Mouse (Mus musculus) midbrain, embryonic 15.5 days (tissue): ENCODE data around the gene Adarb2. TPM values are rescaled to one million over a fixed set of nuclear protein-coding genes. Genes with fewer than 3 reads are reported as not detected.
A peak's percentile ranks its signal among the peaks of the same experiment; 100 is the strongest.

ENCODE experiments used
- ATAC-seq: fragments of 200-750 bp; cut with Nextera tagmentation; replicated peaks from 2 replicates; pipeline ENCODE4 v1.8.0; 2017; ENCODE audit warnings: moderate TSS enrichment
- H3K27ac ChIP-seq: fragments of 300-500 bp; sonication (generic); 2 replicates; pipeline ENCODE4 v1.5.1; 2015; ENCODE audit warnings: mild to moderate bottlenecking, inconsistent platforms
- H3K27me3 ChIP-seq: fragments of 300-500 bp; sonication (generic); replicated peaks from 2 replicates; pipeline ENCODE4 v1.6.1; 2015; ENCODE audit warnings: inconsistent platforms
- H3K36me3 ChIP-seq: fragments of 300-500 bp; sonication (generic); replicated peaks from 2 replicates; pipeline ENCODE4 v1.6.1; 2015; ENCODE audit warnings: inconsistent platforms
- H3K4me1 ChIP-seq: fragments of 300-500 bp; sonication (generic); 2 replicates; pipeline ENCODE4 v1.6.1; 2015; ENCODE audit warnings: inconsistent platforms
- H3K4me2 ChIP-seq: fragments of 300-500 bp; sonication (generic); 2 replicates; pipeline ENCODE4 v1.6.1; 2015; ENCODE audit warnings: inconsistent platforms, mild to moderate bottlenecking, moderate library complexity
- H3K4me3 ChIP-seq: fragments of 300-500 bp; sonication (generic); 2 replicates; pipeline ENCODE4 v1.5.1; 2015; ENCODE audit warnings: mild to moderate bottlenecking, inconsistent platforms
- H3K9ac ChIP-seq: fragments of 300-500 bp; sonication (generic); 2 replicates; pipeline ENCODE4 v1.6.1; 2015; ENCODE audit warnings: mild to moderate bottlenecking, inconsistent platforms
- H3K9me3 ChIP-seq: fragments of 300-500 bp; sonication (generic); 2 replicates; pipeline ENCODE4 v1.6.1; 2016; ENCODE audit warnings: inconsistent platforms
- WGBS: fragments of 180-500 bp; shearing (Covaris S2); methylation state at CpG from one replicate; pipeline ENCODE4 v1.1.7; 2015; ENCODE audit warnings: mixed read lengths; 5-methylcytosine and 5-hydroxymethylcytosine counted together
- polyA plus RNA-seq: library from polyadenylated mRNA; unstranded; fragments of >200 nt; fragmentation: Nextera tagmentation; extraction: Ambion mirVana; gene quantifications from 2 replicates; pipeline ENCODE4 v1.2.1, GENCODE M21; 2015

Gene Adarb2
- polyA plus RNA-seq, 1 experiment from 2014 or later, result 39.3 TPM

DNA sequence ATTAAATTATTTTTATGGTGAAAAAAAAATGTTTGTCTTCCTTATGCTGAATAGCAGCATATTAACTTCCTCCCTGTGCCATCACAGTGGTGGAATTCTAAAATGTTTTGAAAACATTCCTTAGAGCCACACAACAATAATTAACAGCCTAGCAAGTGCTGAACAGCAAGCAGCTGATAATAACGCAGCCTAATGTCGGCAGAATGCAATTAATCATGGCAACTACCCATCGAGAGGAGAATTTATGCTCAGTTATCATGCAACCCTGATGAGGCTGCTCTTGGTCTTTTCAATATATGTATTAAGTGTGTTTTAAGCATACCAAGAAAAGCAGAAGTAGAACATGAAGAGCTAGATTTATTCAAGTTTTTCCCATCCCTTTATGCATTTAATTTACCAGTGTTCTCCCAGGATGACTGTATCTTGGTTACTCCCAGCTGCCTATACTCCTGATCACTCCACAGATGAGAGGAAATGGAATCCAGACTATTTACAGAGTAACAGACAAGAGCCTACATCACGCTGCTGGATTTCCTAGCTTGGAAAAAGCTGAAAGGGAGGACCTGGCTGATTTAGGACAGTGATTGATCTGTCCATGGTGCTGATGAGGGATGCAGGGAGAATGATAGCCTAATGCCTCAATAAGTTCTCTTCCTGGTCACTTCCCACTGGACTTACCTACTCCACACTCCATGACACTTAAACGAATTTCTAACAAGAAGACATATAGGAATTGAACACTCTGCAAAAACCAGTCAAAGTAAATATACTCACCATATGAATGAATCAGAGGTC is 113.9 kb downstream of the Adarb2 start:
- Histone ChIP-seq H3K27ac (no peak overlapping the region), H3K4me1 (no peaks in the 10 kb centered on the region), H3K27me3 (no peaks in the 10 kb centered on the region), H3K4me2 (no peak overlapping the region), H3K4me3 (no peak overlapping the region), H3K9me3 (no peaks in the 10 kb centered on the region), H3K9ac (no peak overlapping the region), H3K36me3 (no peaks in the 10 kb centered on the region)
- ATAC-seq, result no peak
- 55% methylated on average over 5 of the region's 5 CpGs for WGBS

DNA sequence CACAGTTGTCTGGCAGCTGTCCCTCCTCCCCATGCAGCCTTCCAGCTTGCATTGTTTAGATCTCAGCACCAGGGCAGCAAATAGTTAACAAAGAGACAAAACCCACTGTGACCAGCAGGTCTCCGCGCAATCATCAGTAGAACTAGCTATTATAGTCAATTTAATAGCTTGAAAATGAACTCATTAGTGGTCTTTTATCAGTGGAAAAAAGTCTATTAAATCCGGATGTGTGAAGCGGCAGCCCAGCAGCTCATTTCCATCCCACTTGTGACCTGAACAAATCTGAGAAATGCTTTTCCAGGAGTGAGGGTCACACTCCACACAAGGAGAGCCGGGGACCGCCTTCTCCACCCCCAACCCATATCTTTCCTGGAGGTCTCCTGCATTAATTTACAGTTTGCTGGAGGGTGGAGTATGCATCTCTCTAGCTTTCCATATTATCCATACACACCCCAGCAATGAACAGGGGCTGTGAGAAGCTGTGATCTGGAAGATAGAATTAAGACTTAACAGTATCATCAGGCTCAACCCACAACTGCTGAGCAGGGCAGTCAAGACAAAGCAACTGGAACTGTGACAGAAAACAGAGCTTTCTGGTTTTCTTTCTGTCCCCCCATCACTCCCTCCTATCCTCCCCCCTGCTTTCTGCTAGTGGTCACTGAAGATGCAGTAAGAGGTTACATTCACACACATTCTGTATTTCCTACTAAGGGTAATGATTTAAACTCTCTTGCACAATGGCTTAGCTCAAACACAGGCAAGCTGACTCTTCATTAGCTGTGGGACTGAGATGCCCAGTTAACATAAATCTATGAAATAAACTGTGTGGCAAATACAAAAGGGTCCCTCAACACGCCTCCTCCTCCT is 131.2 kb downstream of the Adarb2 start:
- H3K36me3 ChIP-seq, result no peaks in the 10 kb centered on the region
- H3K4me2 ChIP-seq, result peak overlapping the region; percentile 23
- H3K27ac ChIP-seq, result peak overlapping the region; percentile 52
- no peak overlapping the region for H3K9ac ChIP-seq
- H3K4me3 ChIP-seq, result no peak overlapping the region
- peak; percentile 68 for ATAC-seq
- H3K4me1 ChIP-seq, result peaks cover 22% of the 10 kb centered on the region
- H3K9me3 ChIP-seq, result no peaks in the 10 kb centered on the region
- no peaks in the 10 kb centered on the region for H3K27me3 ChIP-seq
- WGBS, result 10% methylated on average over 7 of the region's 7 CpGs

DNA sequence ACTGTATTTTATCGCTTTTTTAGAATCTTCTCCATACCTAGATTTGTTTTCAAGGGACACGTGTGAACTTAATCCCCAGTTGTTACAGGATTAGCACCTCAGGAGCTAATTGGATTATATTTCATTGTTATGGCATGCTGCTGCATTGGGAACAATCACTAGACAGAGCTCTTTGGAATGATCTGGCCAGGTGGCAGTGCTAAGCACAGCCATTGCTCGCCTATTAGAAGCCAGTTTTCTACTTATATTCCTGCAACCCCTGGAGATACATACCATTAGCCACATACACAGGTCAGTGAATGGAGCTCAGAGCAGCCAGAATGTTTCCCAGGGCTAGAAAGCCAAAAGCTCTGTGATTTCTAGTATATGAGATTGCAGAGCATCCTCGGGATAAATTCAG is 131.9 kb downstream of the Adarb2 start:
- Histone ChIP-seq H3K4me1 (peaks cover 22% of the 10 kb centered on the region), H3K4me2 (no peak overlapping the region), H3K9ac (no peak overlapping the region), H3K4me3 (no peak overlapping the region), H3K27me3 (no peaks in the 10 kb centered on the region), H3K9me3 (no peaks in the 10 kb centered on the region), H3K27ac (peak overlapping the region; percentile 52; the same call in 1 of the 2 replicates), H3K36me3 (no peaks in the 10 kb centered on the region)
- WGBS, result 27% methylated on average over 4 of the region's 4 CpGs
- peak; percentile 28 for ATAC-seq

DNA sequence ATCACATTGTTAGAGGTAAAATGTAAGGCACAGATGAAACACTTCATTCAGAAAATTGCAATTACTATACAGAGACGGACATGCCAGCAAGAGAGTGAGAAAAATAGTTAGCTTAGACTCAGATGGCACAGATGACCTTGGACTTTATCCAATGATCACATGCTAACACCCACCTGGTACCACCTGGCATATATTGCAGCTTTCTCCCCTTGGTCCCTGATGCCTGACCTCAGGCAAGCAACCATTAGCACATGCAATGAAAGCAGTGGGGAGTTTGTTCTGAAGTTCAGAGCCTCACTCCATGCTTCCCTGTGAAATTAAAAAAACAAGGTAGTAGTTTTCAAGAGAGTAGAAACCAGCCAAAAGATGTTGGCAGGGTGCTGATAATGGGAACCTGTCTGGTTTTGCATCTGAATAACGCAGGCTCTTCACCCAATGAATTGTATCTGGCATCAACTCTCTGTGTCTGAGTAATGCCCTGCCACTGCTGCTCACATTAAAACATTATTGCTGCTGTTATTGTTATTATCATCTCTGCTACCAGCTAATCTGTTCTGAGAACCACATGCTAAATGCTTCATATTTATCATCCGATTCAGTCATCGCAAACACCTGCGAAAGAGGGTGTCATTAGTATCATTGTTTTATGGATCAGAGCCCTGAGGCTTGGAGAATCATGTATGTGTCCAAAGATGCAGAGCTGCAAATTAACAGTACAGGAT is 138.6 kb downstream of the Adarb2 start:
- Histone ChIP-seq H3K27ac (no peak overlapping the region), H3K4me2 (no peak overlapping the region), H3K9ac (no peak overlapping the region), H3K4me3 (no peak overlapping the region), H3K4me1 (no peaks in the 10 kb centered on the region), H3K27me3 (no peaks in the 10 kb centered on the region), H3K9me3 (no peaks in the 10 kb centered on the region), H3K36me3 (no peaks in the 10 kb centered on the region)
- ATAC-seq, result no peak
- WGBS, result 74% methylated on average over 5 of the region's 5 CpGs

DNA sequence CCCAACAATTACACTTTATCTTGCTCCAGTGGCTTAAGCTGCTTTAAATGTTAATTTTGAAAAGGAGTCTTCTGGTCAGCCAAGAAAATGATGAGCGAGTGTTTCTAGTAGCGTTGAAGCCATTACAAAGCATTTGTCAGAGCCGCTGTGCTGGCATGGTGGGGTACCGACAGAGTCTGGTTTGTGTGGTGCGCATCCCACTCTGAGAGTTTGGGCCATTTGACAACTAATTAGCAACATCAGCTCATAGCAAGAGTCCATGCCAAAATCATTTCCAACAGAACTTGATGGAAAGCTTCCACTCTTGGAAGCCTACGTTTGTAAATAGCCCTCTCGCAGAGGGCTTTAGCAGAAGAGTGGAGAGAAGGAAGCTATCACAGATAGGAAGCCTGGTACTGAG is 144.5 kb downstream of the Adarb2 start:
- WGBS, result 80% methylated on average over 7 of the region's 7 CpGs
- H3K4me3 ChIP-seq, result no peak overlapping the region

DNA sequence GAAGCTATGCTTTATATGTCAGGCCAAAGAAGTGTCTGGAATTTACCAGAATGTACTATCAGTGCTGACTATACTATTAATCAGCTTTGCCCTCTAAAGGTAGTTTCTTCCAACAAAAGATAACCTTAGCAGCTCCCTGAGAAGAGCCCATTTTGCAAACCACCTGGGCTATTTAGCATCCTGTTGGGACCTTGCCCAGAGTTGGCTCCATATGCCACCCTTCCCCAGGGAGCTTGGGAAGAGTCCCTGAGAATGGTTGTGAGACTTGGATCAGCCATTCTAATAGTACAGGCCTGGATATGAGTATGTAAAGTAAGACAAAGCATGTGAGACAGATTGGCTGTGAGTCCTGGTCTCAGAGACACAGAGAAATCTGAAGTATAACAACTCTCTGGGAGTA is 149.7 kb downstream of the Adarb2 start:
- ATAC-seq, result no peak
- H3K4me2 ChIP-seq, result no peak overlapping the region

More for the DNA sequence above, 144.5 kb downstream of the Adarb2 start:
- H3K36me3 ChIP-seq, result no peaks in the 10 kb centered on the region
- no peaks in the 10 kb centered on the region for H3K4me1 ChIP-seq
- H3K27me3 ChIP-seq, result no peaks in the 10 kb centered on the region
- no peak overlapping the region for H3K27ac ChIP-seq
- H3K4me2 ChIP-seq, result no peak overlapping the region
- H3K9ac ChIP-seq, result no peak overlapping the region
- no peak for ATAC-seq
- no peaks in the 10 kb centered on the region for H3K9me3 ChIP-seq

DNA sequence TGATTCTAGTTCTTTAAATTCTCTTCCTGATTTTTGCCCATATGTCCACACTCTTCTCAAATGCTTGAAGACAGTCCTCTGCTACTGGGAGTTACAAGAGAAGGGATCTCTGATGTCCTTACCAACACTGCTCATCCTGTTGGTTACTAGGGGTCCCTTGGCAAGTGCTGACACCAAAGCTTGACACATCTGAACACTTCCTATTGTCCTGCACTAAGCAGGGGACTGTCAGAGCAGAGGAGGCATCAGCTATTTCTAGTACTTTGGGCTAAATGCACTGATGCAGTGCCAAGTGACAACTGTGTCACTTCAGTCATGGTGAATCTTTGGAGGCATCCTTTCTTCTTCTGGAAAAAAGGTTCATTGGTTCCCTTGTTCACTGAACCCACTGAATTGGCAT is 150.3 kb downstream of the Adarb2 start:
- Histone ChIP-seq H3K27ac (no peak overlapping the region), H3K9ac (no peak overlapping the region), H3K4me2 (no peak overlapping the region), H3K4me3 (no peak overlapping the region), H3K9me3 (no peaks in the 10 kb centered on the region), H3K4me1 (no peaks in the 10 kb centered on the region), H3K27me3 (no peaks in the 10 kb centered on the region), H3K36me3 (no peaks in the 10 kb centered on the region)
- ATAC-seq, result no peak

More for the DNA sequence above, 149.7 kb downstream of the Adarb2 start:
- Histone ChIP-seq H3K27me3 (no peaks in the 10 kb centered on the region), H3K4me1 (no peaks in the 10 kb centered on the region), H3K4me3 (no peak overlapping the region), H3K27ac (no peak overlapping the region), H3K9ac (no peak overlapping the region), H3K9me3 (no peaks in the 10 kb centered on the region), H3K36me3 (no peaks in the 10 kb centered on the region)

DNA sequence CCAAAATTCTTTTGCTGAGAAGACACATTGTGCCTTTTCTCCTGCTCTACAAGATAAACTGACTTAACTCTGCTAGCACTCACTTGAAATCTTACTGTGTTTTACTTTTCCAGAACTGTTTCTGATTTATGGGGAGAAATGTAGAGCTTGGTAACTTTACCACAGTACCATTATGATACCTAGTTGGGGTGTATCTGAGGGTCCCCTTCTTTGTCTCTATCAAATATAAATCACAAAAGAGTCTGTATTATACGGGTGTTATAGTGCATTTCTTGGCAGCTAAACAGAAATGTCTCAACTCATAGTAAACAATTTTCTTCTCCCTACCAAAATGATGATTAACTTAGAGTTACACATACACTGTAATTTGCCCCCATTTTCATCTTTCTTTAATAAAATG is 162.9 kb downstream of the Adarb2 start:
- Histone ChIP-seq H3K9ac (no peak overlapping the region), H3K27me3 (no peaks in the 10 kb centered on the region), H3K9me3 (no peaks in the 10 kb centered on the region), H3K4me2 (no peak overlapping the region), H3K36me3 (no peaks in the 10 kb centered on the region), H3K4me1 (no peaks in the 10 kb centered on the region), H3K4me3 (no peak overlapping the region), H3K27ac (no peak overlapping the region)
- WGBS, result 91% methylated on average over 1 of the region's 1 CpGs
- no peak for ATAC-seq

DNA sequence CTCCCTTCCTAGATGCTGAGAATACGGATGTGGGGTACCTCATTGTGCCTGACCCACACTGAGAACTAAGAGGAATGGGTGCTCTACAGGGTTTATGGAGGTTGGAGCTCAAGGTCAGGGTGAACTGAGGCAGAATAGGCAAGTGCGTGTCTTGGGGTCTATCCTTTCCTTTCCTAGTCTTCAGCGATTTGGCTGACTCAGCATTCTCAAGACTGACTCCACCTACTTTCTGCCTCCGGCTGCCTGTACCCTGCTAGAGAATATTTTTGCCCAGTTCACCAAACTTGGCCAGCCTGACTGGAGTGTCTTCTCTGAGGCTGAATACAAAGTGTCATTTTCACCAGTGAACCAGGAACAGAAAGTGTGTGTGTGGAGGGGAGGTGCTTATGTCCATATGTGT is 163.4 kb downstream of the Adarb2 start:
- H3K36me3 ChIP-seq, result no peaks in the 10 kb centered on the region
- no peaks in the 10 kb centered on the region for H3K9me3 ChIP-seq
- H3K27me3 ChIP-seq, result no peaks in the 10 kb centered on the region
- no peak overlapping the region for H3K4me2 ChIP-seq
- no peak overlapping the region for H3K27ac ChIP-seq
- H3K4me3 ChIP-seq, result no peak overlapping the region
- ATAC-seq, result no peak
- 79% methylated on average over 4 of the region's 4 CpGs for WGBS
- H3K9ac ChIP-seq, result no peak overlapping the region
- no peaks in the 10 kb centered on the region for H3K4me1 ChIP-seq

DNA sequence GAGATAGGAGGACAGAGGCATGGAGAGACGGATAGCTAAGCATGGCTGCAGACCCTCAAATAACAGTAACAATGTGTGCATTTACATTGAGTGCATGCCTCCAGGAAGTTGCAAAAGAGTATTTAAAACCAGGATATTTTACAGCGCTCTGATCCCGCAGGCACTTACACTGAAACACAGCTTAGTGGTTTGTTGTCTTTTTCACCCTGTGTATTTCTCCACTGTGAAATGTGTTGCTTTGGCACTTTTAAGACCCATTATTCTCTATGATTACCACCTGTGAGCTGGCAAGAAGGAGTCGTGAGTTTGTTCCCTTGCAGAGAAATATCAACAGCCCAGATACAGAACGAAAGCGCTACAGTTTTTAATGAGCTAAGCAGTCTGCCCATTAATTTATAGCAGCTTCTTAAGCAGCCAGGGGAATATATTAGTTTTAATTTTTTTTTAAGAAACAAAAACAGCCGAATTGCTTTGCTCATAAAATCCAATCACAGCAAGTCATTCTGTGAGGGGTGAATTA is 167.3 kb downstream of the Adarb2 start:
- Histone ChIP-seq H3K9ac (no peak overlapping the region), H3K27ac (no peak overlapping the region), H3K4me2 (no peak overlapping the region), H3K4me1 (no peaks in the 10 kb centered on the region), H3K36me3 (no peaks in the 10 kb centered on the region), H3K27me3 (no peaks in the 10 kb centered on the region), H3K4me3 (no peak overlapping the region), H3K9me3 (no peaks in the 10 kb centered on the region)
- WGBS, result 77% methylated on average over 7 of the region's 7 CpGs
- no peak for ATAC-seq

DNA sequence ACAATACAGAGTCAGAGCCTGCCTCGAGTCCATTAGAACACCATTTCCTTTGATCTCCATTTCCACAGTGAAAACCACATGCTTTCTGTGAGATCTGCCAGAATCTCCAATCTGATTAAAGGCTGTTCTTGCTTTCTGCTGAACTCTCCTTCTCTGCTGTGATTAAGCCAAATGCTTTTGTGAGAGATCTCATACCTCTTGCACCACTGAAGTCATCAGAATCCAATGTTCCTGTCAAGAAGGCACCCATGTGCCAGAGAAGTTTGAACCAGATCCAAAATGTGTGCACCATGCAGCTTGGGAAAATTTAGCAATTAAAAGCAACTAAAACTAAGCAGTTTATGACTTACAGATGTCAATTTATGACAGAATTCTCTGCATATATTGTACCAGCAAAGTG is 185.9 kb downstream of the Adarb2 start:
- Histone ChIP-seq H3K36me3 (no peaks in the 10 kb centered on the region), H3K9ac (no peak overlapping the region), H3K27ac (no peak overlapping the region), H3K9me3 (no peaks in the 10 kb centered on the region), H3K4me1 (no peaks in the 10 kb centered on the region), H3K27me3 (no peaks in the 10 kb centered on the region), H3K4me3 (no peak overlapping the region), H3K4me2 (no peak overlapping the region)
- ATAC-seq, result peak; percentile 43; the same call in 1 of the 2 replicates
- 38% methylated on average over 1 of the region's 1 CpGs for WGBS
